Mouse (Mus musculus) lung, embryonic 16.5 days (tissue): ENCODE results near the gene Ralgapb. TPM values are rescaled to one million over a fixed set of nuclear protein-coding genes. Genes with fewer than 3 reads are reported as not detected.

Experiments used
- ATAC-seq: fragments of 200-750 bp; cut with Nextera tagmentation; 2 replicates; pipeline ENCODE4 v1.8.0; 2017; ENCODE audit warnings: low read depth, mild to moderate bottlenecking, moderate library complexity
- H3K27ac ChIP-seq: fragments of 300-500 bp; sonication (generic); 2 replicates; pipeline ENCODE4 v1.5.1; 2014; ENCODE audit warnings: mild to moderate bottlenecking, control low read depth, low read length
- H3K27me3 ChIP-seq: fragments of 300-500 bp; sonication (generic); 2 replicates; pipeline ENCODE4 v1.6.1; 2014; ENCODE audit warnings: low read depth, low read length, mixed read lengths; ENCODE audit not compliant: control insufficient read depth, insufficient read depth
- H3K36me3 ChIP-seq: fragments of 300-500 bp; sonication (generic); 2 replicates; pipeline ENCODE4 v1.6.1; 2014; ENCODE audit warnings: low read length; ENCODE audit not compliant: control insufficient read depth, insufficient read depth
- H3K4me1 ChIP-seq: fragments of 300-500 bp; sonication (generic); replicated peaks from 2 replicates; pipeline ENCODE4 v1.6.1; 2014; ENCODE audit warnings: low read length, mixed read lengths; ENCODE audit not compliant: control insufficient read depth, insufficient read depth
- H3K4me2 ChIP-seq: fragments of 300-500 bp; sonication (generic); 2 replicates; pipeline ENCODE4 v1.6.1; 2014; ENCODE audit warnings: low read depth, low read length, control low read depth
- H3K4me3 ChIP-seq: fragments of 300-500 bp; sonication (generic); 2 replicates; pipeline ENCODE4 v1.5.1; 2014; ENCODE audit warnings: mild to moderate bottlenecking, low read length, control low read depth
- H3K9ac ChIP-seq: fragments of 300-500 bp; sonication (generic); 2 replicates; pipeline ENCODE4 v1.6.1; 2014; ENCODE audit warnings: low read length, control low read depth
- H3K9me3 ChIP-seq: fragments of 300-500 bp; sonication (generic); 2 replicates; pipeline ENCODE4 v1.6.1; 2016; ENCODE audit warnings: low read length; ENCODE audit not compliant: control insufficient read depth
- WGBS: fragments of 180-500 bp; shearing (Covaris S2); extraction: QIAGEN DNeasy Blood & Tissue Kit; methylation state at CpG from one replicate; pipeline ENCODE4 v1.1.7; 2014; 5-methylcytosine and 5-hydroxymethylcytosine counted together
- polyA plus RNA-seq: library from polyadenylated mRNA; unstranded; fragments of >200 nt; fragmentation: Nextera tagmentation; extraction: Ambion mirVana; gene quantifications from 2 replicates; pipeline ENCODE4 v1.2.1, GENCODE M21; 2015

The Ralgapb gene
- polyA plus RNA-seq, 1 experiment from 2014 or later = 15.2 TPM

DNA sequence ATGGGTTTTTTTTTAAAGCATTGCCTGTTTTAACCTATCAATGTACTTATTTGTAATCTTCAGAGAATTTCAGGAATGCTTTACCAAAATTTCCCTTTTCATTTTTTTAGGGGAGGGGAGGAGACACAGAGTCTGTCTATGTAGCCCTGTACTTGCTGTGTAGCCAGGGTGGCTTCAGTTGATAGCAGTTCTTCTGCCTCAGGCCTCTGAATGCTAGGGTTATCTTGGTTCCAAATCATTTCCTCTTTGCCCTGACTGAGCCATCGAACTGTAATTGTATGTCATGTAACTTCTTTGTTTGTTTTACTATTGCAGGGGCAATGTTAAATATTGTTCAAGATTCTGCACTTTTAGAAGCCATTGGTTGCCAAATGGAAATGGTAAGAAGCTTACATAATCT lies 36.2 kb downstream of the Ralgapb start:
- Histone ChIP-seq H3K27me3 (no peaks in the 10 kb centered on the region), H3K9me3 (no peaks in the 10 kb centered on the region), H3K4me1 (no peaks in the 10 kb centered on the region), H3K4me3 (no peak overlapping the region), H3K9ac (no peak overlapping the region), H3K36me3 (peaks cover 15% of the 10 kb centered on the region), H3K4me2 (no peak overlapping the region), H3K27ac (no peak overlapping the region)
- 58% methylated on average over 1 of the region's 1 CpGs for WGBS
- ATAC-seq = no peak

DNA sequence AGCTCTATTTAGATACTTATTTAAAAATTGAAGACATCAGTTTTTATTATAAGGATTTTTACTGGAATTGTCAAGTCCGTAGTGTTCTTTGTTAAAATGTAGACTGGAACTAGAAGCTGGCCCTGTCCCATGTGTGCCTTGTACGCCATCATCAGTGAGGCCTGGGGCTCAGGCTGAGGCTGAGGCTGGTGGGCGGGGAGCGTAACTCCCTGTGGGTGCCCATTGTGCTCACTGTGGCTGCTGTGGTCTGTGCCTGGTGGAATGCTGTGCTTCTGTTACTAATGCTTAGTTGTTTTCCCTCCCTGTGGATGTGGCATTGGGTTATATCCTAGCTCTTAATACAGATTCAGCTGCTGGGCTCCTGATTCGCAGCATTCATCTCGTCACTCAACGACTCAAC lies 40.2 kb downstream of the Ralgapb start:
- no peaks in the 10 kb centered on the region for H3K27me3 ChIP-seq
- no peak for ATAC-seq
- 91% methylated on average over 7 of the region's 7 CpGs for WGBS
- H3K4me1 ChIP-seq = no peaks in the 10 kb centered on the region
- no peaks in the 10 kb centered on the region for H3K9me3 ChIP-seq
- H3K27ac ChIP-seq = no peak overlapping the region
- H3K4me2 ChIP-seq = no peak overlapping the region
- H3K36me3 ChIP-seq = peaks cover 19% of the 10 kb centered on the region
- no peak overlapping the region for H3K4me3 ChIP-seq
- no peak overlapping the region for H3K9ac ChIP-seq

DNA sequence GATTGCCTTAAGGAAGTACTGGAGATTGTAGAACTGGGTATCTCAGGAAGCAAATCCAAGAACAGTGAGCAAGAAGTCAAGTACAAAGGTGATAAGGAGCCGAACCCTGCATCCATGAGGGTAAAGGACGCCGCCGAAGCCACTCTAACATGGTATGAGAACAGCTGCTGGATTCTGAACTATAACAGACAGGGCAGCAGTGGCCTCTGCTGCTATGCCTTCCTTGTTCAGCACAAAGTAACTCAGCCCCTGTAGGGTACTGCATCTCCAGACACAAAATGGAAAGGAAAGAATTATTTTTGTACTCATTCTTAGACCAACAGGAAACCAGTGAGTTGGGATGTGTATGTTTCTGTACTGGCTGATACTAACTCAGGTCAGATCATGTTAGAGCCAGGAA lies 46.8 kb downstream of the Ralgapb start:
- no peaks in the 10 kb centered on the region for H3K9me3 ChIP-seq
- no peak for ATAC-seq
- no peak overlapping the region for H3K27ac ChIP-seq
- peaks cover 29% of the 10 kb centered on the region for H3K36me3 ChIP-seq
- H3K4me1 ChIP-seq = 0 out of 2 replicates have a peak, but pooled peaks cover 2% of the 10 kb centered on the region
- no peaks in the 10 kb centered on the region for H3K27me3 ChIP-seq
- WGBS = 89% methylated on average over 4 of the region's 4 CpGs
- H3K4me2 ChIP-seq = no peak overlapping the region
- H3K9ac ChIP-seq = no peak overlapping the region
- no peak overlapping the region for H3K4me3 ChIP-seq

DNA sequence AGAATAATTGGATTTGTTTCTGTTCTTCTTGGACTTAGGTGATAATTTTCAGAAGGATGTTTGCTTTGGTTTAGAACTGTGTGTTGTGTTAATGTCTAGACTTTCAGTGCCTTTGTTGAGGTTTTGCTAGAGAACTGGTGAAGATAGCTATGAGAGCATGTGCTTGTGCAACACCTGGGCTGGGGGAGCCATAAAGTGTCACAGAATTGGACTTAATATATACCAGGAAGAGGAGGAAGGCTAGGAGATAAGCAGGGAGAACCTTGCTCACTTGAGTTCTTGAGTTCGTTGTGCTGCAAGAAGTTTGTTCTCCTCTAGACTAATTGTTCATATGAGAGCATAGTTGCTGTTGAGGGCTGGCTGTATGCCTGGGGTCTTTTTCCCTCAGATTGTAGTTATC lies 48.0 kb downstream of the Ralgapb start:
- Histone ChIP-seq H3K4me1 (0 out of 2 replicates have a peak, but pooled peaks cover 2% of the 10 kb centered on the region), H3K27me3 (no peaks in the 10 kb centered on the region), H3K36me3 (peaks cover 27% of the 10 kb centered on the region), H3K27ac (no peak overlapping the region), H3K9me3 (no peaks in the 10 kb centered on the region), H3K4me3 (no peak overlapping the region), H3K9ac (no peak overlapping the region), H3K4me2 (no peak overlapping the region)
- ATAC-seq = no peak
- WGBS = 88% methylated on average over 1 of the region's 1 CpGs

DNA sequence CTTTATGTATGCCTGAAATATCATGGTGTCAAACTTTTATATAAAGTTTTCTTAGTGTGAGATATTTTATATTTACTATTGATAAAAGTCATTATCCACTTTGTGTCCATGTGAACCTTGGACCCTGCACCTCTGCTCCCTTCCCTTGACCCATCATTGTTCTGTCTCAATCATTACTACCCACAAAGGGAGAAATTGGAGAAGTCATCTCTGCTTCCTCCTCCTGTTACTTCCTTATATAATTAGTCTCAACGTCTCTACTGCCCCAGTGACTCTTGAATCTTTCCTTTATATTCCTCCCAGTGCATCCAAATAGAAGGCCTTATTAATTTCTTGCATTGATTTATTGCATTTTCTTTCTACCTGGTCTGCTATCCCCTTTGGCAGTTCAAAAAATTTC lies 52.8 kb downstream of the Ralgapb start:
- H3K4me2 ChIP-seq = no peak overlapping the region
- 0 out of 2 replicates have a peak, but pooled peaks cover 2% of the 10 kb centered on the region for H3K4me1 ChIP-seq
- H3K27me3 ChIP-seq = no peaks in the 10 kb centered on the region
- 67% methylated on average over 1 of the region's 1 CpGs for WGBS
- no peak for ATAC-seq
- no peaks in the 10 kb centered on the region for H3K9me3 ChIP-seq
- no peak overlapping the region for H3K4me3 ChIP-seq
- H3K36me3 ChIP-seq = peaks cover 38% of the 10 kb centered on the region
- H3K9ac ChIP-seq = no peak overlapping the region
- no peak overlapping the region for H3K27ac ChIP-seq

DNA sequence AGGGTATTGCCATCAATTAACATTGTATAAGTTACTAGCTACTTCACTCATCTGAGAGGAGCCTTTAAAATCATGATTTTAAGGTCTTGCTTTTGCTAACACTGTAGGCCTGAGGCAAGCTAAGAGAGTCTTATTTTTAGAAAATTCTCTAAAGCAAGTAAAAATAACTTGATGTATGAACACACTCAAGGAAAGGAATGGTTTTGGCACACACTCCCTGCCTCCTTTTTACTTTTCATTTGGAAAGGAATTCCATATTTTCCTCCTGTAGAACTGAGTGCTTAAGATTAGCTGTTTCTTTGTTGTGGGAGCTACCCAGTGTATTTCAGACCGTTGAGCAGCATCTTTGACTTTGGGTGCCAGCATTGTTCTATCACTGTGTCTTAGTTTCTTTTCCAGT lies 64.5 kb downstream of the Ralgapb start:
- peaks cover 14% of the 10 kb centered on the region for H3K36me3 ChIP-seq
- 92% methylated on average over 1 of the region's 1 CpGs for WGBS

DNA sequence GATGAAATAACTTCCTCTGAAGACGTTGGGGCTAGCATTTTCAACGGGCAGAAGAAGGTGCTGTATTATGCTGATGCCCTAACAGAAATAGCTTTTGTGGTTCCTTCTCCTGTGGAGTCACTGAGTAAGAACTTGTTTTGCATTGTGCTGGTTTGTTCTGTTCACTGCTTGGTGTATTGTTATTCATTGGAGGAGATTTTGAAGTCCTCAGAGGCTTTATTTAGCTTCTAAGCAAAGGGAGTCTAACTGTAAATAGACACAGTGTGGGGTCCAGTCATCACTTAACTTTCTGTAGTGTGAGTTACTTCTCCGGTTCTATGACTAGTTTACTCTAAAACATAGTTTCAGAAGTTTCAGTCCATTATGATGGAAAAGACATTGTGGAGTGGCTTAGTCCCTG lies 68.0 kb downstream of the Ralgapb start:
- no peak overlapping the region for H3K9ac ChIP-seq
- H3K9me3 ChIP-seq = no peaks in the 10 kb centered on the region
- H3K27me3 ChIP-seq = no peaks in the 10 kb centered on the region
- H3K4me3 ChIP-seq = no peak overlapping the region
- 71% methylated on average over 3 of the region's 3 CpGs for WGBS
- H3K27ac ChIP-seq = no peak overlapping the region
- H3K36me3 ChIP-seq = peaks cover 26% of the 10 kb centered on the region
- H3K4me1 ChIP-seq = no peaks in the 10 kb centered on the region
- ATAC-seq = no peak
- H3K4me2 ChIP-seq = no peak overlapping the region

More for the DNA sequence above, 64.5 kb downstream of the Ralgapb start:
- Histone ChIP-seq H3K27me3 (no peaks in the 10 kb centered on the region), H3K27ac (no peak overlapping the region), H3K4me2 (no peak overlapping the region), H3K4me1 (no peaks in the 10 kb centered on the region), H3K9me3 (no peaks in the 10 kb centered on the region), H3K9ac (no peak overlapping the region), H3K4me3 (no peak overlapping the region)
- ATAC-seq = no peak

DNA sequence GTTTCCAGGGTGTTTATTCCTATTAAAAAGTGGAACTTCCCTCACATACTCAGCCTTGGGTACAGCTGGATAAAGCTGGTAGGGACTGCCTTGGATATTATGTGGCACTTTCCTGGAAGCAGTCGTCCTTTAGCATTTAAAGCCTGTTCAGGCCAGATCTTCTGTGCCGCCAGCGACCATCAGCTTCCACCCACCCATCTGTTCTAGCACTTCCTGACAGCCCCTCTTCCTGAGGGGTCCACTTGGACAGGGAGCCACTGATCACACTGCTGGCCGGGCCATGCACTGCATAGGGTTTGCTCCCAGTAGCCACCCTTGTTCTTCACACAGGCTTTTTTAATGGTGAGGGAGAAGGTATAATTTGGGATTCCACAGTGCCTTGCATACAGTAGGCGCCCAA lies 88.8 kb downstream of the Ralgapb start:
- Histone ChIP-seq H3K4me2 (no peak overlapping the region), H3K27ac (no peak overlapping the region), H3K4me3 (no peak overlapping the region), H3K27me3 (no peaks in the 10 kb centered on the region), H3K9me3 (no peaks in the 10 kb centered on the region), H3K9ac (no peak overlapping the region), H3K4me1 (0 out of 2 replicates have a peak, but pooled peaks cover 3% of the 10 kb centered on the region), H3K36me3 (peaks cover 12% of the 10 kb centered on the region)
- no peak for ATAC-seq
- 73% methylated on average over 5 of the region's 5 CpGs for whole genome bisulfite sequencing

DNA sequence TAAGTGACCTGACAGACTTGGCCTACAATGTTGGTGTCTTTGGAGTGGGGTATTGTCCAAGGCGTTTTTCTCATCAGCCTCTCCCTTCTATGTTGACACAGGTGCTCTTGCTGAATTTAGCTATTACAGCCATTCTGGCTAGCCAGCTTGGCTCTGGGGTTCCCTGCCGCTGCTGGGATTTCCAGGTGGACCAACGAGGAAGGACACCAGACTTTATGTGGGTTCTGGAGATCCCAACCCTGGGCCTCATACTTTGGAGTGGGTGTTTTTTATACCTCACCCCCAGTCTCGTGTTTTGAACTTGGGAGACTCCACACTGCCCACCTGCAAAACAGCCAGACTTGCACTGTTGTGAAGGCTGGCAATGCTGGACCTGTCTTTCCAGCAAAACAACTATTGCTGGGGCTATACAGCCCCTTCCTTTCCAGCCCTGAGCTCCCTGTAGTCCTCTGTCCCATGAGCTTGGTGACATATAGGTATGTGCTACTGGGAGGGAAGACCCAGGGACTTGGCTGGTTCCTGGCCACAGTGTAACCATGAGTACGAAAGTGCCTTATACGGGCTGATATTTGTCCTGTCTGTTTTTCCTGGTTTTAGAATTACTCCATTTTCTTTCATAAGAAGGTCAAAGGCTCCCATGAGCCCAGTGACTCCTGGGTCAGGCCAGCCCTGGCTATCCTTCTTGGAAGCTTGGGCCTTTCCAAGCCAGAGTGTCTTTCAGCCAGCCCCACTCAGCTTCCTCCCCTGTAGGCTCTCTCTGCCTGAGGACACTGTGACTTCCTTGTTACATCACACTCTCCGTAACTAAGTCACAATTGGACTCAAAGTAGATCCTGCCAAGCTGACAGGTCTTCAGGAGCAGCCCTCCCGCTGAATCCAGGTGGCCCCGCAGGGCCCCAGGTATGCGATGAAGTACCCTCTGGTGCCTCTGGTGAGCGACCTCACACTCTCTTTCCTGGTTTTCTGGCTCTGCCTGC lies 92.5 kb downstream of the Ralgapb start, which contains the start of gene Adig:
Gene Adig, plus strand, starts transcription at position 777 of the 977 bp plus-strand sequence.
- peak within 1 kb of the TSS; percentile 46 for H3K27ac ChIP-seq
- H3K4me1 ChIP-seq = 0 out of 2 replicates have a peak, but pooled peaks cover 3% of the 10 kb centered on the region
- H3K27me3 ChIP-seq = no peaks in the 10 kb centered on the region
- H3K4me2 ChIP-seq = no peak within 1 kb of the TSS
- no peak within 1 kb of the TSS for H3K4me3 ChIP-seq
- peak; percentile 46; the same call in 1 of the 2 replicates for ATAC-seq
- no peak within 1 kb of the TSS for H3K9ac ChIP-seq
- 55% methylated on average over 11 of the region's 11 CpGs for WGBS
- peaks cover 3% of the 10 kb centered on the region; the same call in 1 of the 2 replicates for H3K36me3 ChIP-seq
- no peaks in the 10 kb centered on the region for H3K9me3 ChIP-seq
